Mouse (Mus musculus) heart, postnatal 4 days (tissue): ENCODE data around the gene Pbp2. TPM values are rescaled to one million over a fixed set of nuclear protein-coding genes. Genes with fewer than 3 reads are reported as not detected.

Experiments
- total RNA-seq, 2 experiments: library from RNA; stranded (reverse); gene quantifications; 2 replicates each; pipeline ENCODE4 v1.2.3; 2021

Gene Pbp2
- total RNA-seq, 2 experiments from 2014 or later = not detected

Other genes with a start within 250 kb of the Pbp2 start
- 1 to 10 TPM; 3.7 to 4.0 TPM for gene Gprc5a, start 244.8 kb downstream of the Pbp2 start, total RNA-seq
- gene Gprc5d, start 192.1 kb downstream of the Pbp2 start, total RNA-seq = under 1 TPM in 1 of 2 experiments, not detected in 1; 0.26 TPM
- gene Fam234b, start 112.4 kb downstream of the Pbp2 start, total RNA-seq = 1 to 10 TPM; 7.2 to 8.0 TPM
- 10 to 100 TPM; 45.0 to 59.6 TPM for gene Hebp1, start 112.4 kb downstream of the Pbp2 start, total RNA-seq
- gene Gsg1, start 56.1 kb downstream of the Pbp2 start, total RNA-seq = under 1 TPM; 0.81 to 0.88 TPM
- 100 to 1,000 TPM; 233 to 234 TPM for gene Emp1, start 52.1 kb upstream of the Pbp2 start, total RNA-seq